Mouse (Mus musculus): ENCODE measurements around the gene Mical1.

Gene Mical1

GRCm38 (mm10) chr10:41476171-41477017, at the start of gene Mical1:
TSS of gene Mical1 (plus strand) at chr10:41476314.
- no peak for DNase-seq (ENCODE audit: low read depth, low spot score)

DNA sequence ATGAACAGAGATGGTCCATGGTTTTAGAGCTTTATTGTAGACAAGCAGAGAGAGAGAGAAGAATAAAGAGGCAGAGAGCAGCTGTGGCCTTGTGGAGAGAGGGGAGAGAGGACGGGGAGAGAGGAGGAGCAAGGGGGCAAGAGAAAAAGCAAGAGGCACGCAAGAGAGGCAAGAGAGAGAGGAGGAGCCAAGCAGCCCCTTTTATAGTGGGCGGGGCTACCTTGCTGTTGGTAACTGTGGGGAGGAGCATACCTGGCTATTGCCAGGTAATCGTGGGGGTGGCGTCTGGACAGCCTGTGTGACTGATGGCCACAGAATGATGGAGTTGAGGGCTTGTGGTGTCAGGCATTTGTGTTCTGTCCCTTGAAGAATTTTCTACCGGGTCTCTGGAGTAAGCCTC, 49.7 kb upstream of the Mical1 start:
- DNase-seq (ENCODE audit: low read depth, low spot score): no peak

- DNase-seq (ENCODE audit: low read depth, low spot score): no peak
Observed at GRCm38 (mm10) chr10:41434624-41435023, 41.5 kb upstream of the Mical1 start.

DNA sequence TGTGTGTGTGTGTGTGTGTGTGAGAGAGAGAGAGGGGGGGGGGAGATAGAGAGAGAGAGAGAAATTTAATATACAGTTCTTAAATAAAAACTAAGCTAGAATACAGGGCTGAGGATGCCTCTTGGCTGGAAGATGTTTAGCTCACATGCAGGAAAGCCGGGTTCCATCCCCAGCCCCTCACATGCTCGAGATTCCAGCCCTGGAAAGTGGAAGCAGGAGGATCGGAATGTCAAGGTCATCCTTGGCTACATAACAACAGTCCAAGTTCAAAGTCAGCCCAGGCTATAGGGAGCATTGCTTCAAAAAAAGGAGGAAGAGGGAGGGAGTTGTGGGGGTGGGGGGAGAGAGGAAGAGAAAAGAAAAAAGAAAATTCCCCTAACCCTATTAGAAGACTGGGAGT, 41.0 kb upstream of the Mical1 start:
- DNase-seq (ENCODE audit: low read depth, low spot score): no peak

- DNase-seq (ENCODE audit: low read depth, low spot score): no peak
Observed at GRCm38 (mm10) chr10:41448216-41448615, 27.9 kb upstream of the Mical1 start.

DNA sequence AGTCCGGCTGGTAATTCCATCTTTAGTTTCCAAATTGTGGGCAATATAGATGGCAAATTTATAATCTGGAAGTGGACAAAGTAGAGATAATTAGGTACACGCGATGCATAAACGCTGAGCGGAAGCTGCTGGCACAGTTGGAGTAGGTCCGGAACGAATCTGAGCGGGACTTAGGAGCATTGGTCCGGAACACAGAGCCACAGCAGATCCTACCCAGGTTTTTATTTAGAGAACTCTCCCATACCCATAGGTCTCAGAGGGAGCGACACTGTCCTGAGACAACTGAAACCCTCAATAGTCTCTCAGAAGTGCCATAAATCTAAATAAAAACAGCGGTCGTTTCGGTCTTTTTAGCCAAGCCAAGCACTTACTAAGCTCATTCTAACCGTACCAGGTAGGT, 26.4 kb upstream of the Mical1 start:
- DNase-seq (ENCODE audit: low read depth, low spot score): no peak

- peak; percentile 88 for DNase-seq (ENCODE audit: low read depth, low spot score)
Observed at GRCm38 (mm10) chr10:41450137-41450670, 25.9 kb upstream of the Mical1 start, which contains the start of gene Zbtb24. TSS of gene Zbtb24 (plus strand) at chr10:41450383.

DNA sequence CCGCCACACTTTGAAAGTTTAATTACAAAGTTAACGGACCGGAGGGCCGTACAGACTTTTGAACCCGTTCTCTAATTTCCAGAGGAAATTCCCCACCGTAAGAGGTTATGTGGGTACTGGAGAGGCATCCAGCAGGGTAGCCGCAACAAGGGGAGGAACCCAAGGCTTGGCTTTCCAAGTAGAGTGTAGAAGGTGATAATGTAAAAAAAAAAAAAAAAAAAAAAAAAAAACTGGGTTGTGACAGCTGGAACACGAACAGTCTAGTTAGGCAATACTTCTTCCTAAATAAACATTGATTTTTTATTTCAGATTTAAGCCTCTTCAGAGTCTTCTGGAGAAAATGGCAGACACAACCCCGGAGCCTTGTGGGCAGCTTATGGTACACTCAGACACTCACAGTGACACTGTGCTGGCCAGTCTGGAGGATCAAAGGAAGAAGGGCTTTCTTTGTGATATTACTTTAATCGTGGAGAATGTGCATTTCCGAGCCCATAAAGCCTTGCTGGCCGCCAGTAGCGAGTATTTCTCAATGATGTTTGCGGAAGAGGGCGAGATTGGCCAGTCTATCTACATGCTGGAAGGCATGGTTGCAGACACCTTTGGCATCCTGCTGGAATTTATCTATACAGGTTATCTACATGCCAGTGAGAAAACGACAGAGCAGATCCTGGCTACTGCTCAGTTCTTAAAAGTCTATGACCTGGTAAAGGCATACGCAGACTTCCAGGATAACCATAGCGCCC, 25.2 kb upstream of the Mical1 start:
- DNase-seq (ENCODE audit: low read depth, low spot score): no peak

- no peak for DNase-seq (ENCODE audit: low read depth, low spot score)
Observed at GRCm38 (mm10) chr10:41451656-41452055, 24.5 kb upstream of the Mical1 start.

DNA sequence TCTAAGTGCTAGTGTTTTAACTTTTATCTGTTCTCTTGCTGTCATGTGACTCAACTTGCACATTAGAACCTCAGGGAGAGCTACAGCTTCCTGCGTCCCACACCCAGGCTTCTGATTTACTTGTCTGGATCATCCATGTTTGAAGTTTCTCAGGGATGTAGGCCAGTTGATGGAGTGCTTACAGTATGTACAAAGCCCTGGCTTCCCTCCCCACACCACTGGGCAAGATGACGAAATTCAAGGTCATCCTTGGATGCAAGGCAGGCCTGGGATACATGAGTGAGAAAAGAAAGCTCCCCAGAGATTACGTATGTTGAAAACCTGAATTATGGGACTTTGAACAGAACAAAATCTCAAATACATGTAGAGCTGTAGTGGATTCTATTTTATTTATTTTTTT, 23.3 kb upstream of the Mical1 start:
- DNase-seq (ENCODE audit: low read depth, low spot score): no peak

DNA sequence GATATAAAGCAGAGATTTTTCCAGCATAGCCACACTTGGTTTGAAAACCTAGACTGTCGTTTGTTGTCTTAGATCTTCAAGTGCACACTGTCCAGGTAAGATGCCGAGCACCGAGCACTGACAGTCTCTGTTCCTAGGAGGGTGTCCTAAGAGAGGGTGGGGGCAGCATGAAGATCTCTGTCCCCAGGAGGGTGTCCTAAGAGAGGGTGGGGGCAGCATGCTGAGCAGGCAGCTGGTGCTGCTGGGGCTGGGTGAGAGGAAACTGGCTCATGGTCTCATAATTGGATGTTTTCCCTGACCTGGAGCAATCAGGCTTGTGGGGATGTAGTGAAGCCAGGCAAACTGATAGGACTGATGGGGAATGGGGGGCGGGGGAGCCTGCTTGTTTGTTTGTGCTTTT, 16.1 kb upstream of the Mical1 start:
- no peak for DNase-seq (ENCODE audit: low read depth, low spot score)

GRCm38 (mm10) chr10:41460501-41460900, 15.6 kb upstream of the Mical1 start:
- DNase-seq (ENCODE audit: low read depth, low spot score): no peak

- DNase-seq (ENCODE audit: low read depth, low spot score): no peak
Observed at GRCm38 (mm10) chr10:41461057-41461722, 14.9 kb upstream of the Mical1 start.

DNA sequence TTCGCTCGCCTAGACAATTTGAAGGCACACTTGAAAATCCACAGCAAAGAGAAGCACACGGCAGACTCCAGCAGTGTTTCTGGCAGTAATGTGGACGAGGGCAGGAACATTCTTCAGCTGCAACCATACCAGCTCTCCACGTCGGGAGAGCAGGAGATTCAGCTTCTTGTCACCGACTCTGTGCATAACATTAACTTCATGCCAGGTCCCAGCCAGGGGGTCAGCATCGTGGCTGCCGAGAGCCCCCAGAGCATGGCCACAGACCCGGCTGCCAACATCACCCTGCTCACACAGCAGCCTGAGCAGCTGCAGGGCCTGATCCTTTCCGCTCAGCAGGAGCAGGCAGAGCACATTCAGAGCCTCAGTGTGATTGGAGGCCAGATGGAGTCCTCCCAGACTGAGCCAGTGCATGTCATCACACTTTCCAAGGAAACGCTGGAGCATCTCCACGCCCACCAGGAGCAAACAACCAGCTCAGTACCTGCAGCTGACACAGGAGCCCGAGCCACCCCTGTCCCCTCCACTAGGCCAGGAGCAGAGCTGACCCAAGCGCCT, 11.6 kb upstream of the Mical1 start:
- no peak for DNase-seq (ENCODE audit: low read depth, low spot score)

DNA sequence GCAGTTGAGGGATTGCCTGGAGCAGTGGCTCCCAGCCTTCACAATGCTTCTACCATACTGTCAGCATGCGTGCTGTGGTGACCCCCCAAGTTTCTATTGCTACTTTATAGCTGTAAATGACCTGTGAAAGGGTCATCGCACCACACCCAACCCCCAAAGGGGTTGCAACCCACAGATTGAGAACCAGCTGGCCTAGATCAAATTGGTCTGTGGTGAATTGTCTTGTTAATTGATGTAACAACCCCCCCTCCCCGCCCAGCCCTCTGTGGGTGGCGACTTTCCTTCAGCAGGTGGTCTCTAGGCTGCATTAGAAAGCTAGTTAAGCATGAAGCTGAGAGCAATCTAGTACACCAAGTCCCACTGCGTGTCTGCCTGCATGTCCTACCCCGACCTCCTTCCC, 8.8 kb upstream of the Mical1 start:
- DNase-seq (ENCODE audit: low read depth, low spot score): no peak

- no peak for DNase-seq (ENCODE audit: low read depth, low spot score)
Observed at GRCm38 (mm10) chr10:41470693-41471092, 5.4 kb upstream of the Mical1 start.

- DNase-seq (ENCODE audit: low read depth, low spot score): no peak
Observed at GRCm38 (mm10) chr10:41472534-41472933, 3.6 kb upstream of the Mical1 start.

- no peak for DNase-seq (ENCODE audit: low read depth, low spot score)
Observed at GRCm38 (mm10) chr10:41472962-41473481, 3.1 kb upstream of the Mical1 start.

DNA sequence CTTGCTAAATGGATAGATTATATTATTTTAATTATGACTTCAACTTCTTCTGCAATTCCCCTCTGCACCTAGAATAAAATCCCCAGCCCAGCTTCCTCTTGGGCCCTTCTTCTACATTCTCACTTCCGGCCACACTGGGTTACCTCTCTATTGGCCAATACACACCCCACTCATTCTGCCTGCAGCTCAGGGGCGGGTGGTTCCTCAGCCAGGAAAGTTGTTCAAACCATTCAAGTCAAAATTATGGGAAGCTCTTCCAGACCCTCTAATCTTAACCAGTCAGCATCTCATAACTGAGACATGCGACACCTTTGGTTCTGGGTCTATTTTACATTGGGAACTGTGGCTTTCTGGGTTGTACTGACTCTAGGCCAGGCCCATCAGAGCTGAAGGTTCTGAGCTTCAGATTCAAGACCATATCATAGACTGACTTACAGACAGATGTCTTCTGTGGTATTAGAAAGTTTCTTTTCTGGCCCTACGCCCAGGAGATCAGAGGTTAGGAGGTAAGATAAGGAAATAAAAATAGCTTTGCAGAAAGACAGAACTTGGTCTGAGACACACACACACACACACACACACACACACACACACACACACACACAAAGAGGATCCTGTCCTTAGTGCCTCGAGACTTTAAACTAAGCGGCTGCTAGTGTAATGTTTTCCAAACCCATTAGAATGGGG, 2.2 kb upstream of the Mical1 start:
- no peak for DNase-seq (ENCODE audit: low read depth, low spot score)

DNA sequence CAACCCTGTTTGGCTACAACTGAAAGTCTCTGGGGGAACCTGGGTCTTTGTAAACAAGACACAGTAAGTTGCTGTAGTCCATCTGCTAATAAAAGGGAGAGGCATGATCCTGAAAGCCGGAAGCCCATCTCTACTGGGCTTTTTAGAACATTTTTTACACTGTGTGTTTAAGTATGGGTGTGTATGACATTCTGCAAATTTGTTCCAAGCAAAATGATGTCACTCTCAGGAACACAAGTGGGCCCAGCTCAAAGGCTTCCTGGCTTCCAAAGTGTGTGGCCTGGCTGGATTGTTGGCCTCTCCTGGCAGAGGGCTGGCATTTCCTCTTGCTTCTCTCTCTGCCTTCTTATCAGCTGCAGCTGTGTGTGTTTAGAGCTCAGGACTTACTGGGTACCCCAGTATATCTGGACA, 1.1 kb upstream of the Mical1 start:
- DNase-seq (ENCODE audit: low read depth, low spot score): no peak

DNA sequence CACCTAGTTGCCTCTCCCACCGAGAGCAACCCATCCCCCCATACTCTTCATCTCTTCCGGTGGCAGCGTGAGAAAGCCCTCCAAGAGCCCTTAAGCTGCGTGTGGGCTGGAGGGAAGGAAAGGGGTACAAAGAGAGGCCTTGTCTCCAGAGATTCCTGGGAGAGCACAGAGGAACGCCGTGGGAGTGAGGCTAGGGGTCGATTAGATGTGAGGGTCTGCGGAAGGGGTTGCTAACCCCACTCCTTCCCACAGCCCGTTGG, 834 bp downstream of the Mical1 start:
- no peak for DNase-seq (ENCODE audit: low read depth, low spot score)

Measured in retina, adult 2 months (tissue).